Mouse (Mus musculus) gastrocnemius, postnatal 4 days (tissue): ENCODE measurements around the gene Trim34b. TPM values are rescaled to one million over a fixed set of nuclear protein-coding genes. Genes with fewer than 3 reads are reported as not detected.
"Not testable (repeated sequence)": the region's sequence is repeated elsewhere in the genome, so short reads cannot be mapped to it uniquely, and the experiment has no call there.

Source experiments
- DNase-seq, 2 experiments: peaks; one replicate each; pipeline ENCODE4 v3.0.0; 2021 to 2022; ENCODE audit warnings: low spot score in 2 of 2, mixed read lengths in 2 of 2
- long read RNA-seq, 2 experiments: library from polyadenylated mRNA; stranded (forward); transcript quantifications; one replicate each; pipeline ENCODE4 v2.0.0; 2021
- total RNA-seq, 2 experiments: library from RNA; stranded (reverse); gene quantifications; 2 replicates each; pipeline ENCODE4 v1.2.3; 2021

The Trim34b gene
- total RNA-seq = under 1 TPM in 1 of 2 experiments, not detected in 1; 0.29 TPM
- long read RNA-seq, experiment 1 = 0 reads
- long read RNA-seq, experiment 2 = 0 reads

DNA sequence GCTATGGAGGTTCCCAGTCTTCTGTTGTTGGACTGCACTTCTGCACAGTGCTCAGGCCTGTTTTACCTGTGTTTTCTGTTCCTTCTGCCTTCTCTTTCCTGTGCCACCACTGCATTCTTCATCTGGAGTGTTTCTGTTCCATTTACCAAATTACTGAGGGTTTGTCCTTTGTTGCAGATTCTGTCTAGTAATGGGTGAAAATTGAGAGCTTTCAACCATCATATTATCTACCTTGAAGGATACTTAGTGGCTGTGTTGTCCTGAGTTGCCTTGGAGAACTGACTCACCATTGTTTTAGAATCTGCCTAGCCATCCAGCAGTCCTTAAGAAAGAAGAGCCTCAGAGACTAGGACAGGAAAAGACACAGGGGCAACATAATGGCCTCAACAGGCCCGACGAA is at the start of gene Trim34b:
Trim34b (plus strand) TSS at position 301 of the 400 bp plus-strand sequence.
- DNase-seq = not testable (repeated sequence)

- not testable (repeated sequence) for DNase-seq
Observed at GRCm38 (mm10) chr7:104287576-104288443, 41.5 kb upstream of the Trim34b start, which contains the start of gene Trim5. TSS of gene Trim5 (minus strand) at chr7:104288094.

- no peak for DNase-seq
Observed at GRCm38 (mm10) chr7:104290641-104291040, 38.6 kb upstream of the Trim34b start.

- no peak for DNase-seq
Observed at GRCm38 (mm10) chr7:104291638-104292400, 37.5 kb upstream of the Trim34b start.

DNA sequence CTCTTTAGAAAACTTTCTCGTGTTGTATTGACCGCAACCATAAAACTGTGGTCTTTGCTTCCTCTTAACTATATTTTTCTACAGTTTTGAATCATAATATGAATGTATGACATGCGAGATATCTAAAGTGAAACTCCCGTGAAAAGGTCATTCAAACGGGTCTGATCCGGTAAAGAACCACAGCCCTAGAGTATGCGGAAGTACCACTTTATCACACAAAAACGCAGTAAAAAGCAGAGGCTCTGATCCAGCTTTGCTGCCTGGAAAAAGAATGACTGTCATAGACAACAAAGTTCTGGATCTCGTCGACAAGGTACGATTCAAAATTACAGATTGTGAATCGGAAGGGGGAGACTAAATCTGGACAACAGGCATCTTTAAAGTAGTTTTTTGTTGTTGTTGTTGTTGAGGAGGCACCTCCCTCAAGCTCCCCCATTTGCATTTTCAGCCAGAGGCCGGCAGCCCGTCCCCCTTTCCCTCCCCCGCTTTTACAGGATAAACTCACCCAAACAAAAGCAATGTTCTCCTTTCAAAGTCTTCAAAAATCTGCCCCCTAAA is 14.4 kb upstream of the Trim34b start:
- DNase-seq = no peak

GRCm38 (mm10) chr7:104315369-104316080 is 13.7 kb upstream of the Trim34b start, which contains the start of gene Trim12a:
TSS of gene Trim12a (minus strand) at chr7:104315466.
- not testable (repeated sequence) for DNase-seq

- DNase-seq = no peak
Observed at GRCm38 (mm10) chr7:104322028-104322427, 7.2 kb upstream of the Trim34b start.

DNA sequence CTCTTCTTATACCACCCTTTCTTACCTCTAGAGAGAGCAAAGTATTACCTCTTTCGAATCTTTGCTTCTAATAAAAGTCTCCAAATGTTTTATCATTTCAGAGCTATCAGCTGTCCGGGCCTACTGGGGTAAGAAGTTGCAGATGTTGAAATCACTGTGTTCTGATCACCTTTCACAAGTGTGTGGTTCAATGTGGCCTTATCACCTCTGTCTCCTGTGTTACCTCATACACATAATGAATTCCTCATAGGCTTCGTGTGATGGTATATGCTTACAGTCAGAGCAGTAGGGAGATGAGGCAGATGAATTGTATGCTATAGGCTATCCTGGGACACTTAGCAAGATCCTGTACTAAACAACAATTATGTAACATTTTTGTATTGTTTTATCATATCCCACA is 6.3 kb downstream of the Trim34b start:
- not testable (repeated sequence) for DNase-seq

DNA sequence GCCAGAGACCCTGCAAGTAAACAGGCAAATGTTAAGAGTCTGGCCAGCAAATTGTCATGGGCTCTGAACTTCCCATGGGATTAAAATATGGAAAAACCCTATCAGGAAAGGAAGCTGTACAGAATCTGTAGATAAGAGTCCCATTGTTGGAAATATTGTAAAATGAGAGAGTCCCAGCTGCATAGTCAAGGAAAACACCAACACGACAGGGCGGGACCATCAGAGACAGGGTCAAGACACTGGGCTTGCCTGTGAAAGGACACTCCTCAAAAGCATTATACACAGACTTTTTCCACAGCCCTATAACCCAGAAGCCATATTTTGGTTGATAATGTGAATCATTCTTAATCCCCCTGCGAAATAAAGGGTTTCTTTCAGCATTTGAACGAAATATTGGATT is 11.5 kb downstream of the Trim34b start:
- not testable (repeated sequence) for DNase-seq

DNA sequence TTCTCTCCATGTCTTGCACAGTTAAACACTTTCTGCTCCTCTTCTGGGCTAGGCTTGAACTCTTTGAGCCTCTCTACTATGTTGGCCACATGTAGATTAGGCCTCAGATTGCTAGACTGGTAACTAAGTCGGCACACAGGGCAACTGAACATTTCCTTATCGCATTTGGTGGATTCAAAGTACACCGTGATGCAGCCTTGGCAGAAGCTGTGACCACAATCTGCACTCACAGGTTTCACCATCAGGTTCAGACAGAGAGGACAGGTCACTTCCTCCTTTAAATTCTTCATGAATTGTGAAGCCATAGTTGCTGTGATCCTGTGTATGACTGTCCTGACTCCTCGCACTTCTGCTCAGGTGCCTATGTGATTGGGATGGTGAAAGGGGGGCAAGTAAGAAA is 18.8 kb downstream of the Trim34b start:
- DNase-seq = not testable (repeated sequence)

- DNase-seq = peak in 1 of 2 experiments; percentile 36
Observed at GRCm38 (mm10) chr7:104352717-104353599, 23.7 kb downstream of the Trim34b start, which contains the start of gene Trim12c. TSS of gene Trim12c (minus strand) at chr7:104353362.

GRCm38 (mm10) chr7:104353600-104353967 is 24.3 kb downstream of the Trim34b start:
- DNase-seq = no peak

DNA sequence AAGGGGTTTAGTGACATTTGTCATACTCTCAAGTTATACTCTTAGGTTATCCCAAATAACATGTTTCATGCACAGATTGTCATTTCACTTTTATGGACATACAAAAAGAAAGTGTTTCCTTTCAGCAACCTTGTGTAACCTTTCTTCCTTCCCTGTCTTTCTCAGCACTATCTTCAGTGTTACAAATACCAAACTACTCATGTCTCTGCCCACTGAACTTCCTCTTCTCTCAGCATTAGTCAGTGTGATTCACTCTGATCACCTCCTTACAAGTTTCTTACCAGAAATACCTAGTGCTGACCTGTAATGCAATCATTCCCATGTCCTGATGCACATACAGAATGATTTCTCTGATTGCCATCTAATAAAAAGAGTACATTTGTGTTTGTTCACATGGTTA is 37.1 kb downstream of the Trim34b start:
- DNase-seq = no peak

DNA sequence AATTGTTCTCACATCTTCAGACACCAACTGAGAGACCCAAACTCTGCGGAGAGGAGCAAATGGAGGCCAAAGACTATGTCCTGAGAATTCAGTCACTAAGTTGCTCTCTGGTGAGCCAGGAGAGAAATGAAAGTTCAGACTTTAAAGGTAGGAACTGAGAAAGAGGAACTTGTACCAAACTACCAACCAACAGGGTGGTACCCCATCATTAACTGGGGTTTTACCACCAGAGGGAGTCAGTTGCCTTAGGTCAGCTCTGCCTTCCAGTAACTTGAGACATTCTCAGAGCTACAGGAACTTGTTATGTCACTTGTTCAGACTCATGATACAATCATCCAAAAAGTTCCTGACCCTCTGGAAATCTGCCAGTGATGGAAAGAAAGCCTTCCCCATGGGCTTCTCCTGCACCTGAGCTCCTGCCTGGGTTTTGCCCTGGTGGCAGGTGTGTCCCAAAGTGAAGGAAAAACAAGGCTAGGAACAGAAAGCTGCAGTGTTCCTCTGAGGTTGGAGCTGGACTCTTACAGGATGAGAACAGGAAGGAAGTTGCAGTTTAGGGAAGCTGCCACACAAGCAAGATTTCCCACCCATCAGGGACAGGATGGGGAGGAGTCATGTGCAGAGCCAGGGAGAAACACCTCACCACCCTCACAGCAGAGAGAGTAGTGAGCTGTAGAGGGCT is 40.6 kb downstream of the Trim34b start, which contains the start of gene Trim30b:
Trim30b (minus strand) TSS at position 149 of the 679 bp plus-strand sequence.
- no peak for DNase-seq

Other genes with a start within 250 kb of the Trim34b start
- not detected for gene Olfr645, start 244.0 kb upstream of the Trim34b start, total RNA-seq
- gene Olfr646, start 224.6 kb upstream of the Trim34b start, total RNA-seq = not detected
- gene Ubqln5, start 199.6 kb upstream of the Trim34b start, total RNA-seq = not detected
- gene Olfr643, start 192.1 kb upstream of the Trim34b start, total RNA-seq = not detected
- not detected for gene Ubqln3, start 186.2 kb upstream of the Trim34b start, total RNA-seq
- not detected for gene Ubqlnl, start 178.9 kb upstream of the Trim34b start, total RNA-seq
- not detected for gene Olfm5, start 164.6 kb upstream of the Trim34b start, total RNA-seq
- gene Olfr648, start 146.1 kb upstream of the Trim34b start, total RNA-seq = not detected
- gene Olfr649, start 133.5 kb upstream of the Trim34b start, total RNA-seq = not detected
- gene Trim6, start 110.7 kb upstream of the Trim34b start, total RNA-seq = 1 to 10 TPM in 1 of 2 experiments, under 1 TPM in 1; 0.57 to 1.3 TPM
- 1 to 10 TPM; 1.8 to 2.0 TPM for gene Trim34a, start 85.0 kb upstream of the Trim34b start, total RNA-seq
- gene Trim5, start 41.4 kb upstream of the Trim34b start, total RNA-seq = 1 to 10 TPM in 1 of 2 experiments, under 1 TPM in 1; 0.98 to 1.5 TPM
- gene Trim12a, start 14.0 kb upstream of the Trim34b start, total RNA-seq = 1 to 10 TPM; 4.5 to 5.4 TPM
- 1 to 10 TPM; 2.6 to 3.5 TPM for gene Trim12c, start 23.9 kb downstream of the Trim34b start, total RNA-seq
- under 1 TPM; 0.05 to 0.08 TPM for gene Trim30b, start 40.4 kb downstream of the Trim34b start, total RNA-seq
- gene Trim30c, start 71.4 kb downstream of the Trim34b start, total RNA-seq = under 1 TPM in 1 of 2 experiments, not detected in 1; 0.21 TPM
- 1 to 10 TPM; 1.4 to 1.5 TPM for gene Trim30a, start 135.7 kb downstream of the Trim34b start, total RNA-seq
- under 1 TPM; 0.32 to 0.62 TPM for gene Trim30d, start 178.4 kb downstream of the Trim34b start, total RNA-seq
- not detected for gene Olfr651, start 220.7 kb downstream of the Trim34b start, total RNA-seq
- not detected for gene Olfr652, start 231.4 kb downstream of the Trim34b start, total RNA-seq
- not detected for gene Olfr653, start 247.8 kb downstream of the Trim34b start, total RNA-seq